Mouse (Mus musculus): ENCODE results near the gene Cntnap1. TPM values are rescaled to one million over a fixed set of nuclear protein-coding genes. Genes with fewer than 3 reads are reported as not detected.

Gene Cntnap1
- polyA plus RNA-seq, 1 experiment = 0.28 TPM

- Histone ChIP-seq H3K27me3 (ENCODE audit: control insufficient read depth, insufficient read depth, insufficient read length) (no peaks in the 10 kb centered on the region), H3K4me3 (ENCODE audit: insufficient read depth, poor library complexity, severe bottlenecking) (no peak overlapping the region), H3K36me3 (ENCODE audit: control insufficient read depth, insufficient read depth) (peaks cover 49% of the 10 kb centered on the region), H3K79me2 (ENCODE audit: control insufficient read depth, insufficient read depth) (no peaks in the 10 kb centered on the region), H3K79me3 (ENCODE audit: low read depth) (no peaks in the 10 kb centered on the region), H3ac (ENCODE audit: control insufficient read depth, insufficient read length, low read depth) (no peak overlapping the region)
- no peak for TF ChIP-seq CTCF (IDR thresholded peaks at IDR 0.05; ENCODE audit: control insufficient read depth, insufficient read depth, insufficient read length)
- TF ChIP-seq MYOG (IDR thresholded peaks at IDR 0.05; ENCODE audit: control insufficient read depth, extremely low read depth, insufficient read length) = no peak
- no peak for TF ChIP-seq FOSL1 (IDR thresholded peaks at IDR 0.05; ENCODE audit: insufficient read depth, low read length, poor library complexity, severe bottlenecking)
- no peak for TF ChIP-seq MYOD1 (IDR thresholded peaks at IDR 0.05; ENCODE audit: control insufficient read depth, insufficient read length, low read depth)
These were observed 8.0 kb upstream of the Cntnap1 start for GRCm38 (mm10) chr11:101162301-101162700.

GRCm38 (mm10) chr11:101162772-101163171, 7.6 kb upstream of the Cntnap1 start:
- TF ChIP-seq MYOG (IDR thresholded peaks at IDR 0.05; ENCODE audit: control insufficient read depth, extremely low read depth, insufficient read length) (no peak), MYOD1 (IDR thresholded peaks at IDR 0.05; ENCODE audit: control insufficient read depth, insufficient read length, low read depth) (no peak), CEBPB (IDR thresholded peaks at IDR 0.05; ENCODE audit: low read depth) (no peak), CTCF (IDR thresholded peaks at IDR 0.05; ENCODE audit: control insufficient read depth, insufficient read depth, insufficient read length) (no peak), USF1 (IDR thresholded peaks at IDR 0.05; ENCODE audit: low read depth) (no peak), MAX (IDR thresholded peaks at IDR 0.05) (no peak), FOSL1 (IDR thresholded peaks at IDR 0.05; ENCODE audit: insufficient read depth, low read length, poor library complexity, severe bottlenecking) (no peak)
- Histone ChIP-seq H3ac (ENCODE audit: control insufficient read depth, insufficient read length, low read depth) (no peak overlapping the region), H3K79me3 (ENCODE audit: low read depth) (no peaks in the 10 kb centered on the region), H3K79me2 (ENCODE audit: control insufficient read depth, insufficient read depth) (no peaks in the 10 kb centered on the region), H3K4me3 (ENCODE audit: insufficient read depth, poor library complexity, severe bottlenecking) (no peak overlapping the region), H3K27me3 (ENCODE audit: control insufficient read depth, insufficient read depth, insufficient read length) (no peaks in the 10 kb centered on the region), H3K36me3 (ENCODE audit: control insufficient read depth, insufficient read depth) (peaks cover 53% of the 10 kb centered on the region)

DNA sequence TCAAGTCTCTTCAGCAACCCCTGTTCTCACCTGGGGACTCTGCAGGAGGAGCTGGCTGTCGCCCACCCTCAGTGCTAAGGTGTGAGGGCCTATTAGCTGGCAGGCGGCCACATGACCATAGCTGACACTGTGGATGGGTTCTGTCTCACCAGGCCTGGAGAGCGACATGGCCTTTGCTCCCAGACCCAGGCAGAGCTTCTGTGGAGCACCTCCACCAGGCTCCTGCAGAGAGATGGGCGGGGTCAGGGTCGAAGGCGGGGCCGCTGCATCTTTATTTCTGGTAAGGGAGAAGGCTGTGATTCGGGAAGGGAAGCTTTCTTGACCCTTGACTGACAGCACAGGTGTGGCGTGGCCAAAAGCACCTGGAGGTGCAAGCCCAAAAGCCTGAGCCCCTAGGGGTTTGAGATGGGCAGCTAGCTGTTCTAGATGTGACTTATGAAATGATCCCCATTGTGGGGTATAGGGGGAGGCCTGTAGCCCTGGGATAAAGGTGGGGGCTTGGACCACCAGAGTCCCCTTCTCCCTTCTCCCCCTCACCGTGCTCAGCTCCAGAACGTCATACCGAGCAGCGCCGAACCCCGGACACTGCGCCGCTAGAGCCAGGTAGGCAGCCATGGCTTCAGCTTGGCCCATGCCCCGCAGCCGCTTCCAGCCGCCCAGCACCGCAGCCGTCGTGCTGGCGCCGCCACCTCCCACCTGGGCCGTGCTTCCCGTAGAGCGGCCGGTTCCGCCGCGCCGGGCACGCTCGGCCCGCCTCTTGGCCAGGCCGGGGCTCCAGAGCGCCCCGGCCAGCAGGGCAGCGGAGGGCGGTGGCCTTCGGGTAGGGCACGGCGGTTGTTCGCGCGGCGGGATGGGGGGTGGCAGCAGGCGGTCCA, 6.6 kb upstream of the Cntnap1 start:
- H3K79me3 ChIP-seq (ENCODE audit: low read depth) = peaks cover under 1% of the 10 kb centered on the region
- no peak for TF ChIP-seq MYOG (IDR thresholded peaks at IDR 0.05; ENCODE audit: control insufficient read depth, extremely low read depth, insufficient read length)
- no peak for TF ChIP-seq CTCF (IDR thresholded peaks at IDR 0.05; ENCODE audit: control insufficient read depth, insufficient read depth, insufficient read length)
- no peak for TF ChIP-seq USF1 (IDR thresholded peaks at IDR 0.05; ENCODE audit: low read depth)
- no peak for TF ChIP-seq MYOD1 (IDR thresholded peaks at IDR 0.05; ENCODE audit: control insufficient read depth, insufficient read length, low read depth)
- TF ChIP-seq CEBPB (IDR thresholded peaks at IDR 0.05; ENCODE audit: low read depth) = no peak
- TF ChIP-seq FOSL1 (IDR thresholded peaks at IDR 0.05; ENCODE audit: insufficient read depth, low read length, poor library complexity, severe bottlenecking) = no peak
- no peak for TF ChIP-seq MAX (IDR thresholded peaks at IDR 0.05)
- no peaks in the 10 kb centered on the region for H3K27me3 ChIP-seq (ENCODE audit: control insufficient read depth, insufficient read depth, insufficient read length)
- H3K79me2 ChIP-seq (ENCODE audit: control insufficient read depth, insufficient read depth) = peaks cover 9% of the 10 kb centered on the region
- no peak overlapping the region for H3ac ChIP-seq (ENCODE audit: control insufficient read depth, insufficient read length, low read depth)
- peaks cover 53% of the 10 kb centered on the region for H3K36me3 ChIP-seq (ENCODE audit: control insufficient read depth, insufficient read depth)
- no peak overlapping the region for H3K4me3 ChIP-seq (ENCODE audit: insufficient read depth, poor library complexity, severe bottlenecking)

DNA sequence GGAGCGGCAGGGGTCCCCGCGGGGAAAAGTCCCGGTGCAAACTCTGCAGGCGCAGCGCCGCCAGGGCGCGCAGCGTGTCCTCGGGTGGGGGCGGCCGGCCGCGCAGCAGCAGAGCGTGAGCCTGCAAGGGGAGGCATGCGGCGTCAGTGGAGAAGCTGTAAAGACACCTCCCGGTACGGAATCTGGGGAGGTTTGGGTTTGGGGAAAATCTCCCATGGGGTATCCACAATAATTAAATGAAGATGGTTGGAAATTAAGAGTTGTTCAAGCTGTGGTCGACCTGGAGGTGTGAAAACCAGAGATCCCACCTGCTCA, 6.0 kb upstream of the Cntnap1 start:
- peaks cover 15% of the 10 kb centered on the region for H3K79me2 ChIP-seq (ENCODE audit: control insufficient read depth, insufficient read depth)
- no peaks in the 10 kb centered on the region for H3K27me3 ChIP-seq (ENCODE audit: control insufficient read depth, insufficient read depth, insufficient read length)
- H3K36me3 ChIP-seq (ENCODE audit: control insufficient read depth, insufficient read depth) = peaks cover 53% of the 10 kb centered on the region
- no peak overlapping the region for H3ac ChIP-seq (ENCODE audit: control insufficient read depth, insufficient read length, low read depth)
- H3K79me3 ChIP-seq (ENCODE audit: low read depth) = peaks cover 7% of the 10 kb centered on the region
- no peak for TF ChIP-seq MAX (IDR thresholded peaks at IDR 0.05)
- no peak for TF ChIP-seq FOSL1 (IDR thresholded peaks at IDR 0.05; ENCODE audit: insufficient read depth, low read length, poor library complexity, severe bottlenecking)
- TF ChIP-seq CEBPB (IDR thresholded peaks at IDR 0.05; ENCODE audit: low read depth) = no peak
- TF ChIP-seq USF1 (IDR thresholded peaks at IDR 0.05; ENCODE audit: low read depth) = no peak
- TF ChIP-seq MYOD1 (IDR thresholded peaks at IDR 0.05; ENCODE audit: control insufficient read depth, insufficient read length, low read depth) = no peak
- TF ChIP-seq MYOG (IDR thresholded peaks at IDR 0.05; ENCODE audit: control insufficient read depth, extremely low read depth, insufficient read length) = no peak
- TF ChIP-seq CTCF (IDR thresholded peaks at IDR 0.05; ENCODE audit: control insufficient read depth, insufficient read depth, insufficient read length) = no peak
- no peak overlapping the region for H3K4me3 ChIP-seq (ENCODE audit: insufficient read depth, poor library complexity, severe bottlenecking)

DNA sequence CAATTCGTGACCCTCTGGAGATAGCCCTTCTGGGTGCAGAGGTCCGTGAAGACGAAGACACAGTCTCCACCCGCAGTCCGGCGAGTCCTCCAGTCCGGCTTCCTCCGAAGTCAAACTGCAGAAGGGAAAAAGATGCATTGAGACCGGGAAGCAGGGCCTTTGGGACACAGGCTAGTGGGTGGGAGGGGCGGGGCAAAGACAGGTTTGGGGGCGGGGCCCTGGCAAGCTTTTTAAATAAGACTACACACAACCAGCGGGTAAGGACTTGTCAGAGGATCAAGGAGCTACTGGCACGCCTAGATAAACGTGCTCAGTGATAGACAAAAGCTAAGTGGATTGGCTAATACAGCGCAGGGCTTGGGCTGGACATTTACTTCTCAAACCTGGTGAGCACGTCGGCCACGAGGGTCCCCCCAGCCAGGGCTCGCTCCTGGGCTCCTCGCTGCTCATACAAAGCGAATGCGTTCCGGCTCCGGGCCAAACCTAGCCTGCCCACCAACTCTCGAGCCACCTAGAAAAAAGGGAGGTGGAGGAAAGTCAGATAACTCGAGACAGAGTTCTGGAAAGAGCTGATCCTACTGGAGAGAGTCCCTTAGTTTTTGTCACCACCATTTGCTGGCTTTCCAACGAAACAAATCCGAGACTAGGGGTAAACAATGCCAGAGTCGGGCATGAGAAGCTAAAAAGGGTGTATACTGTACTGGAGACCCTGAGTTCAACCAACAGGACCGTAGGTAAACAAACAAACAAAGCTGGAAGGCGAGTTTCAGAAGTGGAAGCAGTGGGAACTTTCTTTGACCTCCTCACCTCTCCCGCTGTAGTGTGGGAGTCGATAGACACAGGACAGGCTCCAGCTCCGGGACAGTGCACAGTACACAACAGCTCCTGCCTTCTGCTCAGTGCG, 5.4 kb upstream of the Cntnap1 start:
- TF ChIP-seq MAX (IDR thresholded peaks at IDR 0.05) (no peak), MYOD1 (IDR thresholded peaks at IDR 0.05; ENCODE audit: control insufficient read depth, insufficient read length, low read depth) (no peak), USF1 (IDR thresholded peaks at IDR 0.05; ENCODE audit: low read depth) (no peak), FOSL1 (IDR thresholded peaks at IDR 0.05; ENCODE audit: insufficient read depth, low read length, poor library complexity, severe bottlenecking) (no peak), CTCF (IDR thresholded peaks at IDR 0.05; ENCODE audit: control insufficient read depth, insufficient read depth, insufficient read length) (no peak), CEBPB (IDR thresholded peaks at IDR 0.05; ENCODE audit: low read depth) (no peak), MYOG (IDR thresholded peaks at IDR 0.05; ENCODE audit: control insufficient read depth, extremely low read depth, insufficient read length) (no peak)
- peaks cover 53% of the 10 kb centered on the region for H3K36me3 ChIP-seq (ENCODE audit: control insufficient read depth, insufficient read depth)
- no peaks in the 10 kb centered on the region for H3K27me3 ChIP-seq (ENCODE audit: control insufficient read depth, insufficient read depth, insufficient read length)
- H3K4me3 ChIP-seq (ENCODE audit: insufficient read depth, poor library complexity, severe bottlenecking) = no peak overlapping the region
- peaks cover 13% of the 10 kb centered on the region for H3K79me3 ChIP-seq (ENCODE audit: low read depth)
- H3ac ChIP-seq (ENCODE audit: control insufficient read depth, insufficient read length, low read depth) = no peak overlapping the region
- peaks cover 21% of the 10 kb centered on the region for H3K79me2 ChIP-seq (ENCODE audit: control insufficient read depth, insufficient read depth)
